Mouse (Mus musculus): ENCODE measurements around the gene Ralgapa2. TPM values are rescaled to one million over a fixed set of nuclear protein-coding genes. Genes with fewer than 3 reads are reported as not detected.

Ralgapa2 gene
- polyA plus RNA-seq, 1 experiment from 2014 or later, result 11.1 TPM

DNA sequence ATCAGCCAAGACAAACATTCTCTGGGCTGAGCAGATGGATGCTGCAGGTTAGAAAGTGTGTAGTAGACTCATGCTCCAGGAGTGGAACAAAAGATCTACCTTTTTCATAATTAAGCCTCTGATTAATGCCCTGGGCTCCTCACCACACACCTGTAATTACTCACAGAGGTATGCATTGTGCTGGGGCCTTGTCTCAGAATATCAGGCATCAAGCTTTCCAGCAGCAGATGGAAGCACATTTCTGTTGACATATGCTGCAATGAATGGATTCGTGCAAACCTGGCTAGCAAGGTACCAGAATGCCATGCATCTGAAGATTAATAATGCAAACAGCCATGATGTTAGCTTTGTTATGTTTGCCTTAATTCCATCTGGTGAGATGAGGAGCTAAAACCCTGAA, 149.2 kb downstream of the Ralgapa2 start:
- Histone ChIP-seq H3K4me2 (ENCODE audit: low read depth, low read length) (no peak overlapping the region), H3K4me3 (ENCODE audit: low read length) (no peak overlapping the region), H3K27me3 (ENCODE audit: control insufficient read depth, insufficient read depth, low read length) (no peaks in the 10 kb centered on the region), H3K9me3 (replicated peaks; ENCODE audit: control insufficient read depth, low read length) (no peaks in the 10 kb centered on the region), H3K4me1 (ENCODE audit: control insufficient read depth, insufficient read depth, low read length) (no peaks in the 10 kb centered on the region), H3K27ac (ENCODE audit: low read length) (no peak overlapping the region), H3K36me3 (ENCODE audit: control insufficient read depth, insufficient read depth) (no peaks in the 10 kb centered on the region), H3K9ac (ENCODE audit: low read length) (no peak overlapping the region)
- no peak for ATAC-seq (replicated peaks; ENCODE audit: extremely low read depth, insufficient read depth, low FRiP score)
- WGBS, result 87% methylated on average over 1 of the region's 1 CpGs

DNA sequence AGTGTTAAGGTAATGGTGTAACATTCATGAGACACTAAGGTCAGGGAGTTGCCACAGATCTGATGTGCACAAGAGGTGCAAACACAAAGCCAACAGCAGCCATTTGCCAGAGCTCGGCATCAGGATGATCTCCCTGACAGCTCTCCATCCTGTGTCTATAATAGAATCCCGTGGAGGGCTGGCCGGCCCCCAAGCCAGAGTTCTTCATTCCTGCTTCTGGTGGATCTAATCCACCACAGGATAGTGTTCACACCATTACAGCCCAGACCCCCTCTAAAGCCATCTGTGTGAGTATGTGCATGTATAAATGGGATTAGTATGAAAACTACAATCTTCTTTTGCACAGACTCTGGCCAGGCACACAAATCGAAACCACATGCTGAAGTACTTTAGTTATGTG, 150.2 kb downstream of the Ralgapa2 start:
- Histone ChIP-seq H3K9ac (ENCODE audit: low read length) (no peak overlapping the region), H3K9me3 (replicated peaks; ENCODE audit: control insufficient read depth, low read length) (no peaks in the 10 kb centered on the region), H3K4me3 (ENCODE audit: low read length) (no peak overlapping the region), H3K4me1 (ENCODE audit: control insufficient read depth, insufficient read depth, low read length) (no peaks in the 10 kb centered on the region), H3K27ac (ENCODE audit: low read length) (no peak overlapping the region), H3K27me3 (ENCODE audit: control insufficient read depth, insufficient read depth, low read length) (no peaks in the 10 kb centered on the region), H3K4me2 (ENCODE audit: low read depth, low read length) (no peak overlapping the region), H3K36me3 (ENCODE audit: control insufficient read depth, insufficient read depth) (no peaks in the 10 kb centered on the region)
- WGBS, result 83% methylated on average over 4 of the region's 4 CpGs
- no peak for ATAC-seq (replicated peaks; ENCODE audit: extremely low read depth, insufficient read depth, low FRiP score)

DNA sequence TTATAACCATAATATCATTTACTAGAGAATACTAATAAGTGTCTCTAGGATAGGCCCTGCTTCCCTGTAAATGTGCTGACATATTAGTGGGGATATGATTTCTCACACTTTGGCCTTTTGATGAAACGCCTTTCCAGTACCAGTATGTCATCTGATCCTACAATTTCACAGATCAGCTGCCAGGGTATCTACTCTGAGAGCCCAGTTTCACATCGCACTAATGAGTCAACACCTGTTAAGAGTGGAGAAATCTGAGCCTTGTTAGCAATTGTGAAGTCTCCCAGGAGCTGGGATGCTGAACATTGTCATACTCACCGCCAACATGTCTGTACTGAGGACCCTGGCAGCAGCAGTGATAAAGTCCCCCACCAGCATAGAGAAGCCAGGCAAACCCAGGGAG, 151.1 kb downstream of the Ralgapa2 start:
- 40% methylated on average over 3 of the region's 3 CpGs for WGBS
- no peak for ATAC-seq (replicated peaks; ENCODE audit: extremely low read depth, insufficient read depth, low FRiP score)
- no peaks in the 10 kb centered on the region for H3K27me3 ChIP-seq (ENCODE audit: control insufficient read depth, insufficient read depth, low read length)

GRCm38 (mm10) chr2:146359676-146360075, 152.5 kb downstream of the Ralgapa2 start:
- Histone ChIP-seq H3K4me3 (ENCODE audit: low read length) (no peak overlapping the region), H3K4me2 (ENCODE audit: low read depth, low read length) (no peak overlapping the region), H3K27me3 (ENCODE audit: control insufficient read depth, insufficient read depth, low read length) (no peaks in the 10 kb centered on the region), H3K4me1 (ENCODE audit: control insufficient read depth, insufficient read depth, low read length) (no peaks in the 10 kb centered on the region), H3K36me3 (ENCODE audit: control insufficient read depth, insufficient read depth) (no peaks in the 10 kb centered on the region), H3K9me3 (replicated peaks; ENCODE audit: control insufficient read depth, low read length) (no peaks in the 10 kb centered on the region), H3K27ac (ENCODE audit: low read length) (no peak overlapping the region), H3K9ac (ENCODE audit: low read length) (no peak overlapping the region)
- ATAC-seq (replicated peaks; ENCODE audit: extremely low read depth, insufficient read depth, low FRiP score), result no peak
- 68% methylated on average over 2 of the region's 2 CpGs for WGBS

More for the DNA sequence above, 151.1 kb downstream of the Ralgapa2 start:
- Histone ChIP-seq H3K4me3 (ENCODE audit: low read length) (no peak overlapping the region), H3K9ac (ENCODE audit: low read length) (no peak overlapping the region), H3K36me3 (ENCODE audit: control insufficient read depth, insufficient read depth) (no peaks in the 10 kb centered on the region), H3K4me1 (ENCODE audit: control insufficient read depth, insufficient read depth, low read length) (no peaks in the 10 kb centered on the region), H3K27ac (ENCODE audit: low read length) (no peak overlapping the region), H3K4me2 (ENCODE audit: low read depth, low read length) (no peak overlapping the region), H3K9me3 (replicated peaks; ENCODE audit: control insufficient read depth, low read length) (no peaks in the 10 kb centered on the region)

GRCm38 (mm10) chr2:146356524-146356923, 155.6 kb downstream of the Ralgapa2 start:
- H3K36me3 ChIP-seq (ENCODE audit: control insufficient read depth, insufficient read depth), result no peaks in the 10 kb centered on the region
- WGBS, result 78% methylated on average over 6 of the region's 6 CpGs
- no peak for ATAC-seq (replicated peaks; ENCODE audit: extremely low read depth, insufficient read depth, low FRiP score)
- H3K27ac ChIP-seq (ENCODE audit: low read length), result no peak overlapping the region
- no peak overlapping the region for H3K9ac ChIP-seq (ENCODE audit: low read length)
- no peaks in the 10 kb centered on the region for H3K27me3 ChIP-seq (ENCODE audit: control insufficient read depth, insufficient read depth, low read length)
- no peak overlapping the region for H3K4me3 ChIP-seq (ENCODE audit: low read length)
- H3K4me2 ChIP-seq (ENCODE audit: low read depth, low read length), result no peak overlapping the region
- no peaks in the 10 kb centered on the region for H3K9me3 ChIP-seq (replicated peaks; ENCODE audit: control insufficient read depth, low read length)
- no peaks in the 10 kb centered on the region for H3K4me1 ChIP-seq (ENCODE audit: control insufficient read depth, insufficient read depth, low read length)

GRCm38 (mm10) chr2:146350230-146350629, 161.9 kb downstream of the Ralgapa2 start:
- no peaks in the 10 kb centered on the region for H3K4me1 ChIP-seq (ENCODE audit: control insufficient read depth, insufficient read depth, low read length)
- H3K27ac ChIP-seq (ENCODE audit: low read length), result no peak overlapping the region
- H3K4me3 ChIP-seq (ENCODE audit: low read length), result no peak overlapping the region
- 81% methylated on average over 5 of the region's 5 CpGs for WGBS
- H3K27me3 ChIP-seq (ENCODE audit: control insufficient read depth, insufficient read depth, low read length), result no peaks in the 10 kb centered on the region
- H3K4me2 ChIP-seq (ENCODE audit: low read depth, low read length), result no peak overlapping the region
- H3K36me3 ChIP-seq (ENCODE audit: control insufficient read depth, insufficient read depth), result peaks cover 16% of the 10 kb centered on the region
- H3K9ac ChIP-seq (ENCODE audit: low read length), result no peak overlapping the region
- no peaks in the 10 kb centered on the region for H3K9me3 ChIP-seq (replicated peaks; ENCODE audit: control insufficient read depth, low read length)
- no peak for ATAC-seq (replicated peaks; ENCODE audit: extremely low read depth, insufficient read depth, low FRiP score)

DNA sequence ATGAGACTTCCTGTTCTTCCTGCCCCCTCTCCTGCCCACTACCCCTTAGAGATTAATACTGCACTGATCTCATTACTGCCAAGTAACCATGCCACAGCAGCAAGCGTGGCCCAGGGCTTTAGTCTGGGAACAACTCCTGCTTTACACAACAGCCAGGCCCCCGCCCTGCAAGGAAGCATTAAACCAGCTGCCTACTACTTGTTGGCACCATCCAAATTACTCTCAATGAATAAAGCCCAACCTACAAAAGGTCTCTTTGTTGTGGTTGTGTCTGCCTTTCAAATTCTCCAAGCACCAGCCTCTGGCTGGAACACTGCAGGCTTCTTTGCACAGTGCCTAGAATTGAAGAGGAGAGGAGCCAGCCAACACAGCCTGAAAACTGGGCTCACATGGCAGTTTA, 164.2 kb downstream of the Ralgapa2 start:
- Histone ChIP-seq H3K4me2 (ENCODE audit: low read depth, low read length) (no peak overlapping the region), H3K27ac (ENCODE audit: low read length) (no peak overlapping the region), H3K36me3 (ENCODE audit: control insufficient read depth, insufficient read depth) (peaks cover 21% of the 10 kb centered on the region), H3K9ac (ENCODE audit: low read length) (no peak overlapping the region), H3K4me3 (ENCODE audit: low read length) (no peak overlapping the region), H3K27me3 (ENCODE audit: control insufficient read depth, insufficient read depth, low read length) (no peaks in the 10 kb centered on the region), H3K4me1 (ENCODE audit: control insufficient read depth, insufficient read depth, low read length) (no peaks in the 10 kb centered on the region), H3K9me3 (replicated peaks; ENCODE audit: control insufficient read depth, low read length) (no peaks in the 10 kb centered on the region)
- WGBS, result 71% methylated on average over 2 of the region's 2 CpGs
- ATAC-seq (replicated peaks; ENCODE audit: extremely low read depth, insufficient read depth, low FRiP score), result no peak

- H3K27me3 ChIP-seq (ENCODE audit: control insufficient read depth, insufficient read depth, low read length), result no peaks in the 10 kb centered on the region
- no peaks in the 10 kb centered on the region for H3K9me3 ChIP-seq (replicated peaks; ENCODE audit: control insufficient read depth, low read length)
- peaks cover 16% of the 10 kb centered on the region; the same call in 1 of the 2 replicates for H3K36me3 ChIP-seq (ENCODE audit: control insufficient read depth, insufficient read depth)
- no peak overlapping the region for H3K4me3 ChIP-seq (ENCODE audit: low read length)
- no peak overlapping the region for H3K9ac ChIP-seq (ENCODE audit: low read length)
- WGBS, result 91% methylated on average over 4 of the region's 4 CpGs
- ATAC-seq (replicated peaks; ENCODE audit: extremely low read depth, insufficient read depth, low FRiP score), result no peak
- no peaks in the 10 kb centered on the region for H3K4me1 ChIP-seq (ENCODE audit: control insufficient read depth, insufficient read depth, low read length)
- no peak overlapping the region for H3K27ac ChIP-seq (ENCODE audit: low read length)
- no peak overlapping the region for H3K4me2 ChIP-seq (ENCODE audit: low read depth, low read length)
Measured at GRCm38 (mm10) chr2:146340090-146340489, 172.1 kb downstream of the Ralgapa2 start.

- no peak overlapping the region for H3K4me2 ChIP-seq (ENCODE audit: low read depth, low read length)
- no peaks in the 10 kb centered on the region for H3K27me3 ChIP-seq (ENCODE audit: control insufficient read depth, insufficient read depth, low read length)
- no peak overlapping the region for H3K27ac ChIP-seq (ENCODE audit: low read length)
- no peak overlapping the region for H3K9ac ChIP-seq (ENCODE audit: low read length)
- ATAC-seq (replicated peaks; ENCODE audit: extremely low read depth, insufficient read depth, low FRiP score), result no peak
- peaks cover 10% of the 10 kb centered on the region; the same call in 1 of the 2 replicates for H3K36me3 ChIP-seq (ENCODE audit: control insufficient read depth, insufficient read depth)
- H3K9me3 ChIP-seq (replicated peaks; ENCODE audit: control insufficient read depth, low read length), result no peaks in the 10 kb centered on the region
- H3K4me3 ChIP-seq (ENCODE audit: low read length), result no peak overlapping the region
- no peaks in the 10 kb centered on the region for H3K4me1 ChIP-seq (ENCODE audit: control insufficient read depth, insufficient read depth, low read length)
- WGBS, result 56% methylated on average over 1 of the region's 1 CpGs
Measured at GRCm38 (mm10) chr2:146337540-146337939, 174.6 kb downstream of the Ralgapa2 start.
